Mouse (Mus musculus) cerebellum, adult 2 months (tissue): ENCODE data around the gene Crocc2.

Experiments used
- CTCF ChIP-seq: fragments of 200-500 bp; IDR thresholded peaks from 2 replicates; pipeline ENCODE4 v1.5.1; 2011; ENCODE audit warnings: low read depth, mild to moderate bottlenecking, control low read depth, low read length, moderate library complexity, borderline replicate concordance; ENCODE audit not compliant: insufficient read depth
- POLR2A ChIP-seq: fragments of 200-500 bp; IDR thresholded peaks from 2 replicates; pipeline ENCODE4 v1.6.1; 2011; ENCODE audit warnings: low read length, control low read depth, borderline replicate concordance; ENCODE audit not compliant: insufficient read depth

DNA sequence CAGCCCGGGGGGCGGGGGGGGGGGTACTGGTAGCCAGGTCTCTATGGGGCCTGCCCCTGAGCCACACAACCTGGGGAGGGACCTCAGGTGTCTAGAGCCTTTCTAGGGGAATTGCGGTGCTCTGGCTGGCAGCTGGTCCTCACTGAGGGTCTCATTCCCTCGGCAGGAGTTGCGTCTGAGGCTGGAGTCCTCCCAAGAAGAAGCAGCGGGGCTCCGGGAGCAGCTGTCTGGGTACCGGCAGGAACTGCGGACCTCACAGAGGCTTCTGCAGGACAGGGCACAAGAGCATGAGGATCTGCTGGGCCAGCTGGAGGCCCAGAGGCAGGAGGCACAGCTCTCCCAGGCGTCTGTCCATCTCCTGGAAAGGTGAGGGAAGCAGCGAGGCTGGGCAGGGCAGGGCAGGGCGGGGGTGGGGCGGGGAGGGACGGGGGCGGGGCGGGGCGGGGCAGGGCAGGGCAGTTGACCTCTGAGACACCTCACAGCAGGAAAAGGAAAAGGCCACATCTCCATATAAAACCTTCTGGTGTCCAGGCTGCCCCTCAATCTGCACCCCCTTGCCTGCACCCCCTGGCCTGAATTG is 22.3 kb downstream of the Crocc2 start:
- TF ChIP-seq POLR2A (no peak), CTCF (no peak)
